Mouse (Mus musculus) kidney, embryonic 14.5 days (tissue): ENCODE data around the gene Irf2bp2. TPM values are rescaled to one million over a fixed set of nuclear protein-coding genes. Genes with fewer than 3 reads are reported as not detected.

Source experiments
- ATAC-seq: fragments of 200-750 bp; cut with Nextera tagmentation; 2 replicates; pipeline ENCODE4 v1.8.0; 2017; ENCODE audit warnings: moderate number of reproducible peaks, mild to moderate bottlenecking, moderate TSS enrichment, moderate library complexity; ENCODE audit not compliant: low FRiP score, low TSS enrichment
- H3K27ac ChIP-seq: fragments of 300-500 bp; sonication (generic); 2 replicates; pipeline ENCODE4 v1.5.1; 2014; ENCODE audit warnings: low read depth, mild to moderate bottlenecking, low read length, moderate library complexity, mixed read lengths
- H3K27me3 ChIP-seq: fragments of 300-500 bp; sonication (generic); 2 replicates; pipeline ENCODE4 v1.6.1; 2014; ENCODE audit warnings: mild to moderate bottlenecking, low read length; ENCODE audit not compliant: control insufficient read depth, insufficient read depth
- H3K36me3 ChIP-seq: fragments of 300-500 bp; sonication (generic); 2 replicates; pipeline ENCODE4 v1.6.1; 2014; ENCODE audit warnings: low read length, mixed read lengths; ENCODE audit not compliant: control insufficient read depth, insufficient read depth
- H3K4me1 ChIP-seq: fragments of 300-500 bp; sonication (generic); 2 replicates; pipeline ENCODE4 v1.6.1; 2014; ENCODE audit warnings: low read length, mixed read lengths; ENCODE audit not compliant: control insufficient read depth, insufficient read depth
- H3K4me2 ChIP-seq: fragments of 300-500 bp; sonication (generic); replicated peaks from 2 replicates; pipeline ENCODE4 v1.6.1; 2014; ENCODE audit warnings: low read depth, mild to moderate bottlenecking, low read length
- H3K4me3 ChIP-seq: fragments of 300-500 bp; sonication (generic); 2 replicates; pipeline ENCODE4 v1.5.1; 2014; ENCODE audit warnings: mild to moderate bottlenecking, low read length
- H3K9ac ChIP-seq: fragments of 300-500 bp; sonication (generic); 2 replicates; pipeline ENCODE4 v1.6.1; 2014; ENCODE audit warnings: low read depth, mild to moderate bottlenecking, low read length, moderate library complexity
- H3K9me3 ChIP-seq: fragments of 300-500 bp; sonication (generic); 2 replicates; pipeline ENCODE4 v1.6.1; 2016; ENCODE audit warnings: low read length; ENCODE audit not compliant: control insufficient read depth
- WGBS: fragments of 180-500 bp; shearing (Covaris S2); extraction: QIAGEN DNeasy Blood & Tissue Kit; methylation state at CpG from one replicate; pipeline ENCODE4 v1.1.7; 2014; 5-methylcytosine and 5-hydroxymethylcytosine counted together
- polyA plus RNA-seq: library from polyadenylated mRNA; unstranded; fragments of >200 nt; fragmentation: Nextera tagmentation; extraction: Ambion mirVana; gene quantifications from 2 replicates; pipeline ENCODE4 v1.2.1, GENCODE M21; 2014

Gene Irf2bp2
- polyA plus RNA-seq, 1 experiment from 2014 or later = 11.6 TPM

GRCm38 (mm10) chr8:126576919-126577318, 16.9 kb downstream of the Irf2bp2 start:
- H3K4me1 ChIP-seq = no peaks in the 10 kb centered on the region
- no peak overlapping the region for H3K27ac ChIP-seq
- ATAC-seq = no peak
- no peaks in the 10 kb centered on the region for H3K9me3 ChIP-seq
- H3K4me2 ChIP-seq = no peak overlapping the region
- no peak overlapping the region for H3K4me3 ChIP-seq
- 87% methylated on average over 8 of the region's 8 CpGs for WGBS
- H3K36me3 ChIP-seq = no peaks in the 10 kb centered on the region
- H3K9ac ChIP-seq = no peak overlapping the region
- H3K27me3 ChIP-seq = no peaks in the 10 kb centered on the region

GRCm38 (mm10) chr8:126576086-126576485, 17.7 kb downstream of the Irf2bp2 start:
- no peak overlapping the region for H3K4me2 ChIP-seq
- no peaks in the 10 kb centered on the region for H3K27me3 ChIP-seq
- no peak overlapping the region for H3K9ac ChIP-seq
- no peak overlapping the region for H3K4me3 ChIP-seq
- no peak overlapping the region for H3K27ac ChIP-seq
- H3K4me1 ChIP-seq = no peaks in the 10 kb centered on the region
- no peak for ATAC-seq
- H3K9me3 ChIP-seq = no peaks in the 10 kb centered on the region
- no peaks in the 10 kb centered on the region for H3K36me3 ChIP-seq

- WGBS = 84% methylated on average over 16 of the region's 16 CpGs
Observed at GRCm38 (mm10) chr8:126574882-126575637, 18.7 kb downstream of the Irf2bp2 start.

GRCm38 (mm10) chr8:126573878-126574277, 19.9 kb downstream of the Irf2bp2 start:
- no peak for ATAC-seq

More at GRCm38 (mm10) chr8:126574882-126575637, 18.7 kb downstream of the Irf2bp2 start:
- Histone ChIP-seq H3K9ac (no peak overlapping the region), H3K36me3 (no peaks in the 10 kb centered on the region), H3K27ac (no peak overlapping the region), H3K4me2 (no peak overlapping the region), H3K4me1 (no peaks in the 10 kb centered on the region), H3K9me3 (no peaks in the 10 kb centered on the region), H3K4me3 (no peak overlapping the region), H3K27me3 (no peaks in the 10 kb centered on the region)
- no peak for ATAC-seq

GRCm38 (mm10) chr8:126573079-126573694, 20.6 kb downstream of the Irf2bp2 start:
- Histone ChIP-seq H3K9ac (no peak overlapping the region), H3K4me2 (no peak overlapping the region), H3K9me3 (no peaks in the 10 kb centered on the region), H3K36me3 (no peaks in the 10 kb centered on the region), H3K27me3 (no peaks in the 10 kb centered on the region), H3K4me1 (no peaks in the 10 kb centered on the region), H3K27ac (no peak overlapping the region), H3K4me3 (no peak overlapping the region)
- 94% methylated on average over 6 of the region's 6 CpGs for WGBS
- ATAC-seq = no peak

More at GRCm38 (mm10) chr8:126573878-126574277, 19.9 kb downstream of the Irf2bp2 start:
- H3K36me3 ChIP-seq = no peaks in the 10 kb centered on the region
- no peaks in the 10 kb centered on the region for H3K9me3 ChIP-seq
- H3K27ac ChIP-seq = no peak overlapping the region
- H3K9ac ChIP-seq = no peak overlapping the region
- WGBS = 85% methylated on average over 4 of the region's 4 CpGs
- no peaks in the 10 kb centered on the region for H3K4me1 ChIP-seq
- H3K27me3 ChIP-seq = no peaks in the 10 kb centered on the region
- no peak overlapping the region for H3K4me3 ChIP-seq
- H3K4me2 ChIP-seq = no peak overlapping the region

- ATAC-seq = no peak
- no peaks in the 10 kb centered on the region for H3K27me3 ChIP-seq
- no peak overlapping the region for H3K4me3 ChIP-seq
- H3K9ac ChIP-seq = no peak overlapping the region
- no peaks in the 10 kb centered on the region for H3K36me3 ChIP-seq
- H3K4me2 ChIP-seq = no peak overlapping the region
- H3K4me1 ChIP-seq = peaks cover 14% of the 10 kb centered on the region
- no peaks in the 10 kb centered on the region for H3K9me3 ChIP-seq
- WGBS = 80% methylated on average over 15 of the region's 15 CpGs
- no peak overlapping the region for H3K27ac ChIP-seq
Observed at GRCm38 (mm10) chr8:126571065-126571660, 22.6 kb downstream of the Irf2bp2 start.

GRCm38 (mm10) chr8:126570521-126571040, 23.2 kb downstream of the Irf2bp2 start:
- Histone ChIP-seq H3K4me2 (no peak overlapping the region), H3K9ac (no peak overlapping the region), H3K4me1 (peaks cover 19% of the 10 kb centered on the region), H3K27me3 (no peaks in the 10 kb centered on the region), H3K4me3 (no peak overlapping the region), H3K36me3 (no peaks in the 10 kb centered on the region), H3K27ac (no peak overlapping the region), H3K9me3 (no peaks in the 10 kb centered on the region)
- 58% methylated on average over 9 of the region's 9 CpGs for WGBS
- no peak for ATAC-seq

- WGBS = 68% methylated on average over 3 of the region's 3 CpGs
- H3K4me3 ChIP-seq = no peak overlapping the region
- no peaks in the 10 kb centered on the region for H3K36me3 ChIP-seq
- no peak overlapping the region for H3K27ac ChIP-seq
- H3K4me1 ChIP-seq = peaks cover 19% of the 10 kb centered on the region
- no peak for ATAC-seq
- no peaks in the 10 kb centered on the region for H3K9me3 ChIP-seq
- H3K27me3 ChIP-seq = no peaks in the 10 kb centered on the region
- H3K9ac ChIP-seq = no peak overlapping the region
- H3K4me2 ChIP-seq = no peak overlapping the region
Observed at GRCm38 (mm10) chr8:126570046-126570445, 23.7 kb downstream of the Irf2bp2 start.

GRCm38 (mm10) chr8:126569638-126570037, 24.1 kb downstream of the Irf2bp2 start:
- no peak for ATAC-seq
- WGBS = 84% methylated on average over 1 of the region's 1 CpGs

More at GRCm38 (mm10) chr8:126569638-126570037, 24.1 kb downstream of the Irf2bp2 start:
- no peak overlapping the region for H3K9ac ChIP-seq
- H3K36me3 ChIP-seq = no peaks in the 10 kb centered on the region
- H3K9me3 ChIP-seq = no peaks in the 10 kb centered on the region
- no peak overlapping the region for H3K27ac ChIP-seq
- H3K4me1 ChIP-seq = peaks cover 19% of the 10 kb centered on the region
- no peak overlapping the region for H3K4me3 ChIP-seq
- H3K4me2 ChIP-seq = no peak overlapping the region
- no peaks in the 10 kb centered on the region for H3K27me3 ChIP-seq
